Comparison of ENCODE assay signal across 8 mouse cellular contexts in the genomic region with DNA sequence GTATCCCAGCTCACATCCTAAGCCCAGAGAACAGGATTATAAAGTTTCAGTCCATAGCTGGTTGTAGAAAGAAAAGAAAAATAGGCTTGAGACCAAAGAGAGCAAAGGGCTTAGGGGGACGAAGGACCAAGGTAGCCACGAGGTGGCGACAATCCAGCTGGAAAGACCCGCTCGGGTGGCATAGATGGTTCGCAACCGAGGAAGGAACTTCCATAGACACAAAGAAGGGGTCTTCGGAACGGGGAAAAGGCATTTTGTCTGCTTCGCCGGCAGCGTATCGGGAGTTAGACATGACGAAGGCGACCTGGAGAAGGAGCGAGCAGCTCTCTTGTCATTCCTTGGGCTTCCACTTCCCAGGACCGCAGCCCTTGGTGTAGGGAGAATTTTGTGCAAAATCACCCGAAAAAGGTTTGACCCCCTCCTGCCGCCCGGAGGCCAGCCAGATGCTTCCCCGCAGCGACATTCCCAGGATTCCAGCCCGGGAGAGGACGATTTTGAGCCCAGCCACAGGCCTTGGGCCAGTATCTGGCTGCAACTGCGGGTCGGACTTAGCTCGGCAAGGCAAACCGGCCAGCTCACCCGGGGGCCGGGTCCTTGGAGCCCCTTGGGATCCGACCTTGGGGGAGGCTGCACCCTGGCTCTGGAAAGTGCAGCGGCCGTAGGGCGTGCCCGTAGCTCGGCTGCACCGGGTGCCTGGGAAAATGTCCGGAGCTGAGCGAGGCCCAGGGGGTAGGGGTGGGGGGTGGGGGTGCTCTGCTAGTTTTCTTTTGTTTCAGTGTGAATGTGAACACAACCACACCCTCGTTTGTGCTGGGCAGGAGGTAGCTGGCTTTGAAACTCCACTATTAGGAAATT.
DNase-seq lines count a peak whose midpoint lies in the region; ATAC-seq lines count a peak whose summit lies in the region.

No protein-coding gene starts in this region.

- peak overlapping the region; percentile 96 for H3K9ac ChIP-seq in intestine, embryonic 16.5 days (ENCODE audit: low read depth, low read length)

- H3K36me3 ChIP-seq in intestine, embryonic 16.5 days (ENCODE audit: control insufficient read depth, insufficient read depth, low read length): no peaks in the 10 kb centered on the region
- H3K36me3 ChIP-seq in midbrain, embryonic 10.5 days: no peaks in the 10 kb centered on the region

- peaks cover 13% of the 10 kb centered on the region; the same call in 1 of the 2 replicates for H3K4me1 ChIP-seq in intestine, embryonic 16.5 days (ENCODE audit: control insufficient read depth, insufficient read depth, low read length)
- peaks cover 30% of the 10 kb centered on the region for H3K4me1 ChIP-seq in midbrain, embryonic 10.5 days

- H3K27ac ChIP-seq in intestine, embryonic 16.5 days (ENCODE audit: low read length): peak overlapping the region; percentile 93
- H3K27ac ChIP-seq in midbrain, embryonic 10.5 days (replicated peaks): peak overlapping the region; percentile 96

- H3K4me2 ChIP-seq in intestine, embryonic 16.5 days (ENCODE audit: low read depth, low read length): peak overlapping the region; percentile 96

- no peaks in the 10 kb centered on the region for H3K27me3 ChIP-seq in intestine, embryonic 16.5 days (replicated peaks; ENCODE audit: control insufficient read depth, insufficient read depth, low read length)
- H3K27me3 ChIP-seq in midbrain, embryonic 10.5 days (ENCODE audit: low read depth, poor library complexity, severe bottlenecking): peaks cover 6% of the 10 kb centered on the region; the same call in 1 of the 2 replicates

- WGBS in intestine, embryonic 16.5 days: under 1% methylated on average over 40 of the region's 40 CpGs
- under 1% methylated on average over 40 of the region's 40 CpGs for WGBS in midbrain, embryonic 10.5 days

- ATAC-seq in granulocyte monocyte progenitor cell, adult 5-6 weeks (replicated peaks; ENCODE audit: poor library complexity, severe bottlenecking): peak; percentile 67
- ATAC-seq in intestine, embryonic 16.5 days: peak; percentile 72

- peak overlapping the region; percentile 72 for H3K4me3 ChIP-seq in intestine, embryonic 16.5 days (ENCODE audit: low read length)
- peak overlapping the region; percentile 75 for H3K4me3 ChIP-seq in midbrain, embryonic 10.5 days

- no peaks in the 10 kb centered on the region for H3K9me3 ChIP-seq in intestine, embryonic 16.5 days (ENCODE audit: control insufficient read depth, low read length)
- H3K9me3 ChIP-seq in midbrain, embryonic 10.5 days (replicated peaks): no peaks in the 10 kb centered on the region

- peak; percentile 85 for DNase-seq in adrenal gland, adult 2 months
- peak; percentile 95 for DNase-seq in embryo, embryonic 10.5 days (ENCODE audit: low spot score)
- peak; percentile 92 for DNase-seq in left cerebral cortex, postnatal 4 days
- DNase-seq in midbrain, embryonic 10.5 days (ENCODE audit: low spot score): peak; percentile 84
- DNase-seq in right cerebral cortex, postnatal 4 days: peak; percentile 82
- peak; percentile 74 for DNase-seq in yolk sac, embryonic 10.5 days (ENCODE audit: low spot score)

- intact Hi-C loops in left cerebral cortex, postnatal 4 days (cut with DNase I): loop anchor here (5.0 kb wide), 2 partner anchors 186 to 256 kb away; a partner anchor contains a TSS

Comparison
In these comparisons a context has a peak if more than half of its experiments do, and no peak if none do; other contexts are left out.
1. Peak in every context shown above with its lines: DNase-seq, ATAC-seq, H3K4me3 ChIP-seq and H3K27ac ChIP-seq.